Mouse (Mus musculus) testis, adult 2 months (tissue): ENCODE measurements around the gene Rbfox3.

Source experiments
- CTCF ChIP-seq: fragments of 200-500 bp; IDR thresholded peaks from 2 replicates; pipeline ENCODE4 v1.5.1; 2012; ENCODE audit warnings: low read depth, mild to moderate bottlenecking, inconsistent platforms, low read length, moderate library complexity; ENCODE audit not compliant: control insufficient read depth, insufficient read depth, insufficient replicate concordance
- POLR2A ChIP-seq: fragments of 200-500 bp; IDR thresholded peaks from 2 replicates; pipeline ENCODE4 v1.6.1; 2012; ENCODE audit warnings: low read depth, mild to moderate bottlenecking, inconsistent platforms, low read length, moderate library complexity; ENCODE audit not compliant: control insufficient read depth

GRCm38 (mm10) chr11:118491230-118491629 is 420.2 kb downstream of the Rbfox3 start:
- TF ChIP-seq CTCF (no peak), POLR2A (no peak)
